Mouse (Mus musculus) midbrain, postnatal 0 days (tissue): ENCODE results near the gene Cd274. TPM values are rescaled to one million over a fixed set of nuclear protein-coding genes. Genes with fewer than 3 reads are reported as not detected.

Experiments used
- ATAC-seq: fragments of 200-750 bp; cut with Nextera tagmentation; 2 replicates; pipeline ENCODE4 v1.8.0; 2017; ENCODE audit warnings: moderate number of reproducible peaks, mild to moderate bottlenecking, moderate TSS enrichment, moderate library complexity; ENCODE audit not compliant: low FRiP score
- DNase-seq: peaks from one replicate; pipeline ENCODE4 v3.0.0-alpha.2; 2015; ENCODE audit warnings: low spot score
- H3K27ac ChIP-seq: fragments of 300-500 bp; sonication (generic); 2 replicates; pipeline ENCODE4 v1.5.1; 2014; ENCODE audit warnings: low read depth, mild to moderate bottlenecking, low read length, mixed read lengths
- H3K27me3 ChIP-seq: fragments of 300-500 bp; sonication (generic); 2 replicates; pipeline ENCODE4 v1.6.1; 2014; ENCODE audit warnings: low read length, control low read depth, mixed read lengths; ENCODE audit not compliant: insufficient read depth
- H3K36me3 ChIP-seq: fragments of 300-500 bp; sonication (generic); 2 replicates; pipeline ENCODE4 v1.6.1; 2014; ENCODE audit warnings: low read length, control low read depth, mixed read lengths; ENCODE audit not compliant: insufficient read depth
- H3K4me1 ChIP-seq: fragments of 300-500 bp; sonication (generic); 2 replicates; pipeline ENCODE4 v1.6.1; 2014; ENCODE audit warnings: mild to moderate bottlenecking, control low read depth, antibody characterized with exemption, low read length, mixed read lengths; ENCODE audit not compliant: insufficient read depth
- H3K4me2 ChIP-seq: fragments of 300-500 bp; sonication (generic); 2 replicates; pipeline ENCODE4 v1.6.1; 2014; ENCODE audit warnings: low read depth, mild to moderate bottlenecking, low read length, mixed read lengths; ENCODE audit not compliant: poor library complexity, severe bottlenecking
- H3K4me3 ChIP-seq: fragments of 300-500 bp; sonication (generic); 2 replicates; pipeline ENCODE4 v1.5.1; 2014; ENCODE audit warnings: low read depth, mild to moderate bottlenecking, low read length, moderate library complexity
- H3K9ac ChIP-seq: fragments of 300-500 bp; sonication (generic); replicated peaks from 2 replicates; pipeline ENCODE4 v1.6.1; 2014; ENCODE audit warnings: mild to moderate bottlenecking, low read length, moderate library complexity, mixed read lengths; ENCODE audit not compliant: poor library complexity, severe bottlenecking
- H3K9me3 ChIP-seq: fragments of 300-500 bp; sonication (generic); 2 replicates; pipeline ENCODE4 v1.6.1; 2016; ENCODE audit warnings: low read length, control low read depth
- CTCF ChIP-seq: IDR thresholded peaks from 2 replicates; pipeline ENCODE4 v1.5.1; 2016; ENCODE audit warnings: antibody characterized with exemption, mild to moderate bottlenecking
- WGBS: fragments of 180-500 bp; shearing (Covaris S2); extraction: QIAGEN DNeasy Blood & Tissue Kit; methylation state at CpG from one replicate; pipeline ENCODE4 v1.1.7; 2014; 5-methylcytosine and 5-hydroxymethylcytosine counted together
- polyA plus RNA-seq: library from polyadenylated mRNA; unstranded; fragments of >200 nt; fragmentation: Nextera tagmentation; extraction: Ambion mirVana; gene quantifications from 2 replicates; pipeline ENCODE4 v1.2.1, GENCODE M21; 2015
- total RNA-seq: library from RNA; depleted of rRNA; stranded (reverse); fragments of >200 nt; gene quantifications from 2 replicates; pipeline ENCODE4 v1.2.3, GENCODE M21; 2014

The Cd274 gene
- total and polyA plus RNA-seq, 2 experiments from 2014 or later, result 0.22 to 0.38 TPM

DNA sequence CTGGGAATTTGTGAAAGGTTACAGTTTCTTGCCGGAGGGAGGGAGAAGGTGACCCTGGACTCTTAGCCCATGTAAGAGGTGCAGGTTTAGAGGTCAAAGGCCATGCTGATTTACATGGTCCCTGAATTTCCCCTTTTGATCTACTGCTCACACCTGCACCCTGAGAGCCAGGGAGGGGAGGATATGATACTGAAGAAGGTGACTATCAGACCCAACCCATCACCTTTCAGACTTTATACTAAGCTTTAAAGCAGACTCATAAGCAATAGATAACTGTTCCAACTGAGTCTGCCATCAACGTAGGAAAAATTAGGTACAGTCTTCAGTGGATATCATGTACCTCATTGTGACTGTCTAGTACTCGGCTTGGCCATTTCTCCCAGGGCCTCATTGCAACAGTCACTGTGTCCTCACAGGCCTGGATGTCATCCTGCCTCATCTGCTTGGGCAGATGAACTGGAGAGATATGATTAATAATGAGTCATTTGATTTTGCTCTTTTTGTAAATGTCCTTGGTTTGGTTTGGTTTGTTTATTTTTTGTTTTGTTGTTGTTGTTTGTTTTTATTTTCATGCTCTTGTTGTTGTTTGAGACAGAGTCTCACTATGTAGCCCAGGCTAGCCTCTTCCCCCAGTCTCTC is 1.5 kb downstream of the Cd274 start:
- no peak overlapping the region for H3K27ac ChIP-seq
- ATAC-seq (no peak), DNase-seq (no peak)
- H3K9me3 ChIP-seq, result no peaks in the 10 kb centered on the region
- H3K27me3 ChIP-seq, result no peaks in the 10 kb centered on the region
- H3K4me3 ChIP-seq, result no peak overlapping the region
- H3K4me1 ChIP-seq, result no peaks in the 10 kb centered on the region
- WGBS, result 84% methylated on average over 3 of the region's 3 CpGs
- no peaks in the 10 kb centered on the region for H3K36me3 ChIP-seq
- no peak overlapping the region for H3K9ac ChIP-seq
- no peak overlapping the region for H3K4me2 ChIP-seq
- no peak for TF ChIP-seq CTCF

DNA sequence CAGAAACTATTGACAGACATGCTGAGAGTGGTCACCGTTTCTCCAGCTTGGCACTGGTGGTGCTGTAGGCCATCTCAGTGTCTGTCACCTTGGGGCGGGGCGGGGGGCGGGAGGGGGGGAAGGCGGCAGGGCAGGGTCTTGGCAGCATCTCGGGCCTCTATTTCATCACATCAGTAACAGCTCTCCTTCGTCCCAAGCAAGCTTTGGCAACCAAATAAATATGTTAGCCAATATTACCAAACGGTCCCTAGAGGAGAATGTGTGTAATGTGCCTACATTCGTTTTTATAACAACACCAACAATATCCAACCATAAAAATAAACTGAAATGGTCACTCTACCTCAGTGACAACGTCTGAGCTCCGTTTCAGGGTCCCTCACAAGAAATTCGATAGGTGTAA is 2.9 kb downstream of the Cd274 start:
- WGBS, result 80% methylated on average over 12 of the region's 12 CpGs
- DNase-seq (no peak), ATAC-seq (no peak)
- Histone ChIP-seq H3K27me3 (no peaks in the 10 kb centered on the region), H3K9ac (no peak overlapping the region), H3K4me2 (no peak overlapping the region), H3K36me3 (no peaks in the 10 kb centered on the region), H3K4me1 (no peaks in the 10 kb centered on the region), H3K27ac (no peak overlapping the region), H3K9me3 (no peaks in the 10 kb centered on the region), H3K4me3 (no peak overlapping the region)
- TF ChIP-seq CTCF, result no peak

DNA sequence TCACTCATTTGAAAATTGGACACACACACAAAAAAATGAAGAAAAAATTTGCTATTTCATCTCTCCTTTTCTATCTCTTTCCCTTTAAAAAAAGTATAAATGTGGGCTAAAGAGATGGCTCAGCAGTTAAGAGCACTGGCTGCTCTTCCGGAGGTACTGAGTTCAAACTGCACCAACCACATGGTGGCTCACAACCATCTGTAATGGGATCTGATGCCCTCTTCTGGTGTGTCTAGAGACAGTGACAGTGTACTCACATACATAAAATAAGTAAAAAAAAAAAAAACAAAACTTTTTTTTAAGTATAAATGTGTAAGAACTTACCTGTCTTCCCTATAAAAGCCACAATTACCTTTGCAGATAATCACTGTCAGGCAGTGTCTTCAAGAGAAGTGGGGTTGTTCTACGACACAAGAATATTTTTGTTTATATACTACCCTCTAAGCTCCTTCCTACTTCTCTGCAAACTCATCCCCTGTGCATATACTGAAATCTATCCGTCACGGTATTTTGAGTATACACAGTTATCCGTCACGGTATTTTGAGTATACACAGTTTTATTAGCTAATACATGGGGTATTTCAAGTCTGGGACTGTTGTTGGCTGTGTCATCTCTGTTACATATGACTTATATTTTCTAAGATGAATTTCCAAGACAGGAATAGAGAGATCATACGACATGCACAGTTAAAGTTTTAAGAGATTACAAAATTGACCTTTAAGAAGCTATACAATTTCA is 3.5 kb downstream of the Cd274 start:
- Histone ChIP-seq H3K9ac (no peak overlapping the region), H3K4me2 (no peak overlapping the region), H3K9me3 (no peaks in the 10 kb centered on the region), H3K27ac (no peak overlapping the region), H3K27me3 (no peaks in the 10 kb centered on the region), H3K4me3 (no peak overlapping the region), H3K36me3 (no peaks in the 10 kb centered on the region), H3K4me1 (no peaks in the 10 kb centered on the region)
- 94% methylated on average over 7 of the region's 7 CpGs for WGBS
- DNase-seq (no peak), ATAC-seq (no peak)
- TF ChIP-seq CTCF, result no peak

DNA sequence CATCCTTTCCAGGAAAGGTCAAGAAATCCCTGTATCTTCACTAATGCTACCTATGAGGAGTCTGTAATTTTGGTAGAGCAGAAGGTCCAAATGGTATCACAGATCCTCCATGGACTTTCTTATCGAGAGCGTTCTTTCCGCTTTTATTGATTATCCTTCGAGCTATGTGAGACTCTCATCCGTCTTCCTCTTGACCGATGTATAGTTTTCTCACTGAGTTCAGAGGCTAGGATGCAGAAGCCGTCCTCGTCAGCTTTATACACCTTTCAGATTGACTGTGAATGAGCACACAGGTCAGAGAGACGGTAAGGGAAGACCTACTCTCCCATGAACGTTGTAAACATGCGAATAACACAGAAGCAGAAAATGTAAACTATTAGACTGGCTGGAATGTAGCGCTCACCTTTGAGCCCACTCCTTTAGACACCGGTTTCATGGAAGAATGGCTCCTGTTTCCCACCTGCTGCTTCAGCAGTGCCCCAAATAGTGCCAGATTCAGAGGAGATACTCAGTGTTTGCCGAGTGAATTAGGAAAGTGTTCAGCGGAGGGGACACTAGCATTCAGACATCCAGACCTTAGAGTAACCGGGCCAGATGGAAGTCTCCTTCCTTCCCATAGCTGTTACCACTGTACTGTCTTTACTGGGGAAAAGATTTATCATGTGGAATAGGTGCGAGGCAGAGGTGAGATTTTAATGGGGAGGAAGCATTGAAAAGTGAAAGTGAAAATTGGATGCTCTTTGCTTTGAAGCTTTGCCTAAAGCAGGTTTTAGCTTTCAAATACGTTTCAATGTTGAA is 4.2 kb downstream of the Cd274 start:
- ATAC-seq, result no peak
- H3K27ac ChIP-seq, result no peak overlapping the region
- H3K4me2 ChIP-seq, result no peak overlapping the region
- H3K9ac ChIP-seq, result no peak overlapping the region
- no peak overlapping the region for H3K4me3 ChIP-seq
- no peaks in the 10 kb centered on the region for H3K36me3 ChIP-seq
- H3K27me3 ChIP-seq, result no peaks in the 10 kb centered on the region
- no peaks in the 10 kb centered on the region for H3K4me1 ChIP-seq
- no peak for DNase-seq
- H3K9me3 ChIP-seq, result no peaks in the 10 kb centered on the region
- WGBS, result 81% methylated on average over 18 of the region's 18 CpGs
- no peak for TF ChIP-seq CTCF

DNA sequence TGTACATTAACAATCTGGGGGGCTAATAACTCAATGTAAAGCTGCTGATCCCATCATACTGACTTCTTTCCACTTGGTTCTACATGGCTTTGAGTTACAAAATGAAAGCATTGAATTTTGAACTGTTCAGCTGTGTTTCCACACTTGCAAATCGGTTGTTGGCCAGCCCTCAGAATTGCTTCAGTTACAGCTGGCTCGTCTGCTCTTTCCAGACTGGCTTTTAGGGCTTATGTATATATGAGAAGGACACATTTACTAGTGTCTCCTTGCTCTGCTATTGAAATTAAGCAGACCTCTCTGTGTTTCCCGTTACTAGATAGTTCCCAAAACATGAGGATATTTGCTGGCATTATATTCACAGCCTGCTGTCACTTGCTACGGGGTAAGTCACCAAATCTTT is 4.9 kb downstream of the Cd274 start:
- DNase-seq (no peak), ATAC-seq (no peak)
- Histone ChIP-seq H3K4me1 (no peaks in the 10 kb centered on the region), H3K27ac (no peak overlapping the region), H3K9ac (no peak overlapping the region), H3K9me3 (no peaks in the 10 kb centered on the region), H3K36me3 (no peaks in the 10 kb centered on the region), H3K27me3 (no peaks in the 10 kb centered on the region), H3K4me2 (no peak overlapping the region), H3K4me3 (no peak overlapping the region)
- TF ChIP-seq CTCF, result no peak
- WGBS, result 76% methylated on average over 4 of the region's 4 CpGs

GRCm38 (mm10) chr19:29372621-29373020 is 5.4 kb downstream of the Cd274 start:
- ATAC-seq (no peak), DNase-seq (no peak)
- H3K27ac ChIP-seq, result no peak overlapping the region
- H3K36me3 ChIP-seq, result no peaks in the 10 kb centered on the region
- 92% methylated on average over 3 of the region's 3 CpGs for WGBS
- no peak overlapping the region for H3K4me2 ChIP-seq
- no peak overlapping the region for H3K9ac ChIP-seq
- no peaks in the 10 kb centered on the region for H3K27me3 ChIP-seq
- no peaks in the 10 kb centered on the region for H3K4me1 ChIP-seq
- H3K9me3 ChIP-seq, result no peaks in the 10 kb centered on the region
- no peak for TF ChIP-seq CTCF
- H3K4me3 ChIP-seq, result no peak overlapping the region
